Mouse (Mus musculus): Measurements from ENCODE around the gene 9930022D16Rik.

DNA sequence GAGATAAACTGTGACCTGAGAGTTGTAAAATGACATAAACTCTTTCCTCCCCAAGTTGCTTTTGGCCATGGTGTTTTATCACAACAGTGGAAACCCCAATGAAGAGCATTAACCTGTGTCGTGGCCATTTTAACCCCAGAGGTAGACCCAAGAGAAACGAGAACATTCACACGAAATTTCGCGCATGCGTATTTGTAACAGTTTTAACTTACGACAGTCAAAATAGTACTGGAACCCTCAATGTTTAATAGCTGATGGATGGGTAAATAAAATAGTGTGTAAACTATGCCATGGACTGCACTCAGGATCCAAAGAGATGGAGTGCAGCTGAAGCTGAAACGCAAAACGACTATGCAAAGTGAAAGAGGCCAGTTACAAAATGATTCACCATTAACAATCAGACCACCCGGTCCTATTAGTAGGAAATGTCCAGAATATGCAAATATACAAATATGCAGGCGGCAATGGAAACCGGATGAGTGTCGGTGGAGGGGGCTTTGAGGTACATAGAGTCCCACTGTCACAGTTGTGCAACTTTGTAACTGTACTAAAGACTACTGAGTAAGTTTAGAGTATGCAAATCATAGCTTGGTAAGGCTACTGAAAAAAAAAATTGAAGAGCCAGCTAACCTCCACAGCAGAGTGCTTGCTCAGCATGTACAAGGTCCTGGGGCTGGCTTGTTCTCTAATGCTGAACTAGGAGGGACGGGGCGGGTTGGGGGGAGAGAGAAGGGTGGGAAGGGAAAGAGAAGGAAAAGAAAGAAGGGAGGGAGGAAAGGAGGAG is 3.3 kb upstream of the 9930022D16Rik start:
- TF ChIP-seq CTCF (IDR thresholded peaks at IDR 0.05; ENCODE audit: extremely low read depth, insufficient read depth, insufficient read length, insufficient replicate concordance) (no peak), POLR2A (IDR thresholded peaks at IDR 0.05; ENCODE audit: low read depth, low read length) (no peak)

Measured in spleen, adult 2 months (tissue).